Mouse (Mus musculus) stomach, embryonic 15.5 days (tissue): ENCODE measurements at regions not wholly inside any gene's neighbourhood (a gene's known extent, or its start where the extent isn't known, plus 50 kb on each side); places are given as distances from the start of the nearest gene placed in this dataset.
A peak's percentile ranks its signal among the peaks of the same experiment; 100 is the strongest.

Experiments
- ATAC-seq: fragments of 200-750 bp; cut with Nextera tagmentation; 2 replicates; pipeline ENCODE4 v1.8.0; 2017; ENCODE audit warnings: low read depth, moderate number of reproducible peaks, moderate TSS enrichment; ENCODE audit not compliant: insufficient read depth, low FRiP score
- H3K27ac ChIP-seq: fragments of 300-500 bp; sonication (generic); 2 replicates; pipeline ENCODE4 v1.5.1; 2015; ENCODE audit warnings: mild to moderate bottlenecking, inconsistent platforms
- H3K27me3 ChIP-seq: fragments of 300-500 bp; sonication (generic); replicated peaks from 2 replicates; pipeline ENCODE4 v1.6.1; 2015; ENCODE audit warnings: inconsistent platforms
- H3K36me3 ChIP-seq: fragments of 300-500 bp; sonication (generic); 2 replicates; pipeline ENCODE4 v1.6.1; 2015; ENCODE audit warnings: inconsistent platforms
- H3K4me1 ChIP-seq: fragments of 300-500 bp; sonication (generic); 2 replicates; pipeline ENCODE4 v1.6.1; 2015; ENCODE audit warnings: inconsistent platforms
- H3K4me2 ChIP-seq: fragments of 300-500 bp; sonication (generic); 2 replicates; pipeline ENCODE4 v1.6.1; 2015; ENCODE audit warnings: mild to moderate bottlenecking, inconsistent platforms
- H3K4me3 ChIP-seq: fragments of 300-500 bp; sonication (generic); replicated peaks from 2 replicates; pipeline ENCODE4 v1.5.1; 2015; ENCODE audit warnings: inconsistent platforms
- H3K9ac ChIP-seq: fragments of 300-500 bp; sonication (generic); 2 replicates; pipeline ENCODE4 v1.6.1; 2015; ENCODE audit warnings: inconsistent platforms
- H3K9me3 ChIP-seq: fragments of 300-500 bp; sonication (generic); 2 replicates; pipeline ENCODE4 v1.6.1; 2016; ENCODE audit warnings: inconsistent platforms
- WGBS: fragments of 180-500 bp; shearing (Covaris S2); methylation state at CpG from one replicate; pipeline ENCODE4 v1.1.7; 2015; 5-methylcytosine and 5-hydroxymethylcytosine counted together

DNA sequence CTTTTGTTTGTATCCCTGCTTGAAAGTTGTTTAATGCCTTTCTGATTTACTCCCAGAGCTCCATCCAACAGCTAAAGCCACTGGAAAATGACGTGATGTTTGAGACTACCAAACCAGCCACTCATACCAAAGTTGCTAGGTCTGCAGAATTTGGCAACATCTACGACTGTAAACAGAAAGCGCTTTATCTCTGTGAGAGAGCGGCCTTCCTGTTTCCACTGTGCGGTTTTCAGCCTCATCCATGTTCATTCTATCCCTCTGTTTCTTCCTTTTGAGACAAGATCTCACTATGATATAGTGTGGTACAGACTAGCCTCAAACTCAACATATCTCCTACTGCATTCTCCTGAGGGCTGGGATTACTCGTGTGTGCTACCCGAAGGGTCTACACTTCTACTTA is 100.0 kb downstream of the Tmem30b start:
- no peak overlapping the region for H3K4me3 ChIP-seq
- no peaks in the 10 kb centered on the region for H3K9me3 ChIP-seq
- H3K36me3 ChIP-seq: no peaks in the 10 kb centered on the region
- no peaks in the 10 kb centered on the region for H3K27me3 ChIP-seq
- H3K27ac ChIP-seq: no peak overlapping the region
- H3K4me1 ChIP-seq: peaks cover 8% of the 10 kb centered on the region
- H3K4me2 ChIP-seq: no peak overlapping the region
- no peak overlapping the region for H3K9ac ChIP-seq
- WGBS: 79% methylated on average over 7 of the region's 7 CpGs
- ATAC-seq: no peak

DNA sequence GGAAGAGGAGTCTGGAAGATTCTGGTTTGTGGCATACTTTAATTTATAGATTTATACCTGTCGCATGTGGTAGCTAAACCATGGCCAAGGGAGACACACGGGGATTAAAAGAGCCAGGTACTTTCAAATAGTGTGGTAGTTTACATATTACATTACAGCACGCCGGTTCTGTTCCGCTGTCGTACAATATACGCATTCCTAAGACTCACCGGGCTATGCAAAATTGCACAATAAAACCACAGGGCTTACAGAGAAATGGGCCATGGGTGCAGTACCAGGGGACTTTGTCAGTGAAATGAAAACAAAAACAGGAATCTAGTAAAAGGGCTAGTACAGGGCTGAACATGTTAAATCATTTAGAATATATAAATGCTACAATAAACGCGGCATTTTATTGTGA is 100.6 kb downstream of the Tmem30b start:
- H3K4me3 ChIP-seq: no peak overlapping the region
- no peak overlapping the region for H3K27ac ChIP-seq
- no peaks in the 10 kb centered on the region for H3K36me3 ChIP-seq
- H3K9me3 ChIP-seq: no peaks in the 10 kb centered on the region
- WGBS: 77% methylated on average over 10 of the region's 10 CpGs
- H3K4me2 ChIP-seq: no peak overlapping the region
- no peak overlapping the region for H3K9ac ChIP-seq
- H3K27me3 ChIP-seq: no peaks in the 10 kb centered on the region
- peaks cover 8% of the 10 kb centered on the region for H3K4me1 ChIP-seq
- ATAC-seq: no peak

DNA sequence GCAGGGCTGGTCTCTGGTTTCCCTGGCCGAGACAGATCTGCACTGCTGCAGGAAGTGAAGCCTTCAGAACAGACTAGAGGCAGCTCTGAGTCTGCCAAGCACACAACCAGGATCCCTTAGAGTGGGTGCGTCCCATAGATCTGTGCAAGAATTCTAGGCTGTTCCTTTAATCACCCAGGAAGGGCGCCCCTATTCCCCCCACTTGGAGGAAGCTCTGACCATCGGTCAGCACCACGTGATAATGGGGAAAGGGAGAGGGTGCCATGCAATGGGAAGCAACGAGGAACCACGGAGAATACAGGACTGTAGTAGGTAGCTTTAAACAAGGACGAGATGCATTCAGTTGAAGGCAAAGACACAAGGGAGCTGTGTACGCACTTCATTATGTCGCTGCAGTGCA is 101.1 kb downstream of the Tmem30b start:
- no peak for ATAC-seq
- Histone ChIP-seq H3K9me3 (no peaks in the 10 kb centered on the region), H3K4me1 (peaks cover 8% of the 10 kb centered on the region), H3K4me2 (no peak overlapping the region), H3K4me3 (no peak overlapping the region), H3K27ac (no peak overlapping the region), H3K9ac (no peak overlapping the region), H3K36me3 (no peaks in the 10 kb centered on the region), H3K27me3 (no peaks in the 10 kb centered on the region)
- 59% methylated on average over 10 of the region's 10 CpGs for WGBS

DNA sequence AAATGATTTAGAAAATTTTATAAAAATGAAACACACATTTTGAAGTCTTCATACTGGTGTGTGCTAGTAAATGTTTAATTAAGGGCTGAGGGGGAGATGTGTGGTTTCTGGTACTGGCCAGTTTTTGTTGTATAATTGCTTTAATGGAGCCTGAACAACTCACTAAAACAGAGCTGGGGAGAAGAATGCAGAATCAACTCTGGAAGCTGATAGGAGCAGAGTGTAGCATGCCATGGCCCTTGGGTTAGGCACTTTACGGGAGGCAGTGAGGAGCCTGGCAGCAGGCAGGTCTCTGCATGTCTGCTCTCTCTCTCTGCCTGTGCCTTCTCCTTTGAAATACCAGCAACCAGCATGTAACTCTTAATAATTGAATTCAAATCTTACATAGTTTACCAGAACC is 104.9 kb downstream of the Tmem30b start:
- Histone ChIP-seq H3K4me3 (no peak overlapping the region), H3K27ac (no peak overlapping the region), H3K36me3 (no peaks in the 10 kb centered on the region), H3K4me2 (no peak overlapping the region), H3K9me3 (no peaks in the 10 kb centered on the region), H3K4me1 (no peaks in the 10 kb centered on the region), H3K9ac (no peak overlapping the region), H3K27me3 (no peaks in the 10 kb centered on the region)
- ATAC-seq: no peak
- 76% methylated on average over 1 of the region's 1 CpGs for WGBS

DNA sequence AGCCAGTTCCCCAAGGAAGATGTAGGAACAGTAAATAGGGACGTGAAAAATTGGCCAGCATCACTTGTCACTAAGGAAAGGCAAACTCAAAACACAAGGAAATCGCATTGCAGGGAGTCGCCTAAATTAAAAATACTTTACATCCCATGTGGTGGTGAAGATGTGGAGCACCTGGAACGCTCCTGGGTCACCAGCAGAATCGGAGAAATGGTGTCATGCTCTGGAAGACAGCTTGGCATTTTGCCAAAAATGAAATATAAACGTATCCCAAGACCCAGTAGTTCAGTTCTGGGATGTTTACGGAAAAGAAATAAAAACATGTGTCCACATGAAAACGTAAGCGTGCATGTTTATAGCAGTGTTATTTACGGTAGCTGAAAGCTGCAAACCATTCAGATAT is 111.5 kb downstream of the Tmem30b start:
- no peaks in the 10 kb centered on the region for H3K27me3 ChIP-seq
- ATAC-seq: no peak
- 52% methylated on average over 10 of the region's 10 CpGs for WGBS

DNA sequence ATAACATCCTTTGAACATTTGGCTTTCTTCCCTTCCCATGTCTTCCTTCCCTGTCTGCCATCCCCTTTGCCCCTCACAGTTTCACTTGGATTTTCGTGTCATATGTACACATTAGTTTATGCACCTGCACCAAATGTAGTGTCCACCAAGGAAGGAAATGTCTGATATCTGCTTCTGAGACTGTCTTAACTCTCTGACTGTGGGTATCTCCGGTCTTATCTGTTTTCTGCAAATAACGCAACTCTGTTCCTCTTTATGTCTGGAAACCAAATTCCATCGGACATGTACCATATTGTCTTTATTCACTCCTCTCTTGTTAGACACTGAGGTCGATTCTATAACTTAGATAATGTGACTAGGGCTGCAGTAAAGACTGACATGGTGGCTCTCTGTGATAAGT is 113.6 kb downstream of the Tmem30b start:
- Histone ChIP-seq H3K9ac (no peak overlapping the region), H3K9me3 (no peaks in the 10 kb centered on the region), H3K4me2 (no peak overlapping the region), H3K4me3 (no peak overlapping the region), H3K36me3 (no peaks in the 10 kb centered on the region), H3K4me1 (no peaks in the 10 kb centered on the region), H3K27ac (no peak overlapping the region), H3K27me3 (no peaks in the 10 kb centered on the region)
- 71% methylated on average over 5 of the region's 5 CpGs for WGBS
- no peak for ATAC-seq

More for the DNA sequence above, 111.5 kb downstream of the Tmem30b start:
- Histone ChIP-seq H3K4me2 (no peak overlapping the region), H3K27ac (no peak overlapping the region), H3K9me3 (no peaks in the 10 kb centered on the region), H3K9ac (no peak overlapping the region), H3K4me3 (no peak overlapping the region), H3K4me1 (no peaks in the 10 kb centered on the region), H3K36me3 (no peaks in the 10 kb centered on the region)

DNA sequence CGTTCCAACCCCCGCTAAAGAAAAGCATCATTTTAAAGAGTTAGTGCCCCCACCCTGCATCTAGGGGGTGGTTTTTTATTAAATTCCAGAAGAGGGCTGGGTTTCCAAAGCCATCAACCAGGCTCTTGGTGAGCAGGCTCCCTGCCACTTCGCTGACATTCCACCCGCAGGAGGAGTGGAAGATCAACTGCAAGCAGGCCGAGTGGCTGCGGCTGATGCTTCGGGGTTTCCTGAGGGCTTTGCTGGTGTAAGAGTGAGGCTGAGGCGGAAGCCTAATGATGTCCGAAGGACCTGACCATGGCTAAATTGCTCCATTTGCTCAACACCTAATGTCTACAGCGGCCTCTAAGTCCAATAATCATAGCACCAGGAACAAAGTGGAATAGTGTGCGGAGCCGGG is 118.0 kb downstream of the Tmem30b start:
- no peaks in the 10 kb centered on the region for H3K9me3 ChIP-seq
- WGBS: 68% methylated on average over 12 of the region's 12 CpGs
- no peaks in the 10 kb centered on the region for H3K27me3 ChIP-seq
- no peak overlapping the region for H3K27ac ChIP-seq
- H3K9ac ChIP-seq: no peak overlapping the region
- no peak overlapping the region for H3K4me3 ChIP-seq
- ATAC-seq: no peak
- H3K4me1 ChIP-seq: no peaks in the 10 kb centered on the region
- H3K36me3 ChIP-seq: no peaks in the 10 kb centered on the region
- H3K4me2 ChIP-seq: no peak overlapping the region

DNA sequence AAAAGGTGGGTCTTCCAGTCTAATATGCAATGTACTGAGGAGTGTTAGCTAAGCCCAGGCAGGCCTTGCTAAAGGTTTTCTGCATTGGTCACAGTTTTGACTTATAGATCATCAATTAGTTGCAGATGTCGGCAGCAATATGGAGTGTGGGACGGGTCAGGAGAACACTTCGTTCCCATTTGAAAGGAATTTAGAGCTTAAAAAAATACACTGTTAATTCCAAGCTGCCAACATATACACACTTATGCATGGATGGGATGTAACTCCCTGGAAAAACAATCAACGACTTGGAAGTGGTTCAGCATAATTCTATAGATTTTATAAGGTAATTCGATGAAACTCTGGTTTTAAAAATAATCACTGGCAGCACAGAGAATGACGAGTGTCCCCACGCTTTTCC is 121.4 kb downstream of the Tmem30b start:
- no peak overlapping the region for H3K4me2 ChIP-seq
- ATAC-seq: no peak
- H3K9me3 ChIP-seq: no peaks in the 10 kb centered on the region
- no peak overlapping the region for H3K4me3 ChIP-seq
- H3K27ac ChIP-seq: no peak overlapping the region
- no peaks in the 10 kb centered on the region for H3K36me3 ChIP-seq
- WGBS: 78% methylated on average over 7 of the region's 7 CpGs
- no peaks in the 10 kb centered on the region for H3K27me3 ChIP-seq
- H3K4me1 ChIP-seq: no peaks in the 10 kb centered on the region
- H3K9ac ChIP-seq: no peak overlapping the region

DNA sequence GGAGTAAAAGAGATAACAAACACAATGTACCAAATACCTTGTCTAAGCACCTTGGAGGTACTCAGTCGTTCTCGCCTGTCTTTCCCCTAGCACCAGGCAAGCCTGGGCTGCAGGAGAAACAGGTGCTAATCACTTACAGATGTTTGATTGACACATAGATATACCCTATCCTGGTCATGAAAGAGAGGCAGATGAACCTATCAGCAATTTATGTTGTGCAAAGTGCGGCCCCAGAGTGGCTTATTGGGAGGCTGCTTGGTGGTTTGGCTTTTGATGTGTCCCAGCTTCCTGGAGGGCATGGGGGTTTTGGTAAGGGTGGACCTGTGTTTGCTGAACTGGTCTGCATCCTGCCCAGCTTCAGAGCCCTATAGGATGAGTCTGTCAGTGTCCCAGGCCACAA is 129.1 kb downstream of the Tmem30b start:
- no peaks in the 10 kb centered on the region for H3K9me3 ChIP-seq
- no peak for ATAC-seq
- no peak overlapping the region for H3K27ac ChIP-seq
- H3K9ac ChIP-seq: no peak overlapping the region
- H3K36me3 ChIP-seq: no peaks in the 10 kb centered on the region
- WGBS: 79% methylated on average over 3 of the region's 3 CpGs
- H3K27me3 ChIP-seq: no peaks in the 10 kb centered on the region
- H3K4me3 ChIP-seq: no peak overlapping the region
- peaks cover 4% of the 10 kb centered on the region; the same call in 1 of the 2 replicates for H3K4me1 ChIP-seq
- no peak overlapping the region for H3K4me2 ChIP-seq

DNA sequence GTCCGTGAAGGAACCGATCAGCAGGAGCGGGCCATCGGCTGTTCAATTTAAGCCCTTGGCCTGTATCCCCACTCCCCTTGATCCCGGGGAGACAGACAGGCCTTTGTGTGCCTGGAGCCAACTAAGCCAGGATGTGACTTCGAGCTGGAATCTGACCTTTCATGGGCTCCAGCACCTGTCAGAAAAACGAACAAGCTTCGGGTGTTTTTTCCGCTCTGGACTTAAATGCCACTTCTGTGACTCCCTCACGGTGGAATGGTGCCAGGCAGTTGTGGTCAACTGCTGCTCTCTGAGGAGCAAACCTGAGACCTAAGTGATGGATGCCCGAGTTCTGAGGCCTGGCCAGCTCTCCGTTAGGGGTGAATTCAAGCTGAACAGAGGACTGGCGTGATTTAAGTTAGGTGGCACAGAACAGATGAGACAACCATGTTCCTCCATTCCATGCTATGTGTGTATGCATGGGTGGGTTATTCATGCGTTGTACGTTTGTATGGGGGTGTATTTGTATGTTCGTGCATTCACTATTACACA is 129.8 kb downstream of the Tmem30b start:
- Histone ChIP-seq H3K9ac (no peak overlapping the region), H3K9me3 (no peaks in the 10 kb centered on the region), H3K4me1 (peaks cover 4% of the 10 kb centered on the region; the same call in 1 of the 2 replicates), H3K4me3 (no peak overlapping the region), H3K27ac (no peak overlapping the region), H3K27me3 (no peaks in the 10 kb centered on the region), H3K4me2 (no peak overlapping the region), H3K36me3 (no peaks in the 10 kb centered on the region)
- WGBS: 59% methylated on average over 16 of the region's 16 CpGs
- no peak for ATAC-seq

DNA sequence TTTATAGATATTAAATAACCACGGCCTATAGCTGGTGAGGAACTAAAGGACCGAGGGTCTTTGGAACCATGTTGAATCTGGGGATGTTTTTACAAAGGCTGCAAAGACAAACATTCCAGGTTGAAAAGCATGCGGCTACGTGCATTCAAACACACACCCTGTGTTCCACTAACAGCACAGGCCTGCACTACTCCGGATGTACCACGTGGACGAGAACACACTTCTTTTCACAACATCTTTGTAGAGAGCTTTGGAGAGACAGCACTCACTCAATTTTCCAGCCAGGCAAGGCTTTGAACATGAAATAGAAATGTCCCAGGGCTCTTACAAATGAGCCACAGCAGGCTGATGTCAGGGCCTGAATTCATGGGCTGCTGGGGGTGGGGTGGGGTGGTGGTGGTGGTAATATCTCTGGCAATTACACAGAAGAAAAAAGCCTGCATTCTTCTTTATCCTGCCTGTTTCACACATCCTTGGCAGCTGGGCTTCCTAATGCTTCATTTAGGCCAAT is 129.3 kb downstream of the Slc38a6 start:
- Histone ChIP-seq H3K4me1 (peaks cover 4% of the 10 kb centered on the region; the same call in 1 of the 2 replicates), H3K4me2 (no peak overlapping the region), H3K9me3 (no peaks in the 10 kb centered on the region), H3K27ac (no peak overlapping the region), H3K4me3 (no peak overlapping the region), H3K9ac (no peak overlapping the region), H3K36me3 (no peaks in the 10 kb centered on the region), H3K27me3 (no peaks in the 10 kb centered on the region)
- ATAC-seq: no peak
- WGBS: 63% methylated on average over 7 of the region's 7 CpGs

DNA sequence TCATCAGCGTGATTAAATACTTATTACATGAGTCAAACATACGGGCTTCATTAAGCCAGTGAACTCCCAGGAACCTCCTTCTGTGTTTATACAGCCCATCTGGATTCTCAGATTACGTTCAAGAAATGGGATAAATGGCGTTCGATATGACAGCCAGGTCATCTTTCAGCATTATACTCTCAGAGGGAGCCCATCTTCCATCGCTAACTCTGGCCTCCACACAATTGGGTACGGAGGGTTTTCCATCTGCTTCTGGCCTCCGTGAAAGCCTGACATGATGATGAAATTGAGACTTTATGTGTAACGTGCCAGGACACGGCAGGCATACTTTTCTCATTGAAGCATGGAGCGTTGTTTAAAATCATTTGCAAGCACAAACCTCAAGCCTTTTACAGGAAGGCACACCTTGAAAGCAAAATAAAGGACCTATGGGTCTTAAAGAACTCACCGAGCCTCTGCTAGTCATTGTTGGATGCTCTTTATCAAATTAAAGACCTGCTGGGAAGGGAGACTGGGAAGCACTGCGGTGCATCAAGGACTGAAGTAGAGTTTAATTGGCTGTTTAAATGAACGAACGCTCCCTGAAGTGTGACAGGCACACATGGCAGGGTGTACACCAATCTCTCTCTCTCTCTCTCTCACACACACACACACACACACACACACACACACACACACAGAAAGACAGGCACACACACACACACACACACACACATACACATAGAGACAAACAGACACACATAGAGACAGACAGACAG is 127.0 kb downstream of the Slc38a6 start:
- Histone ChIP-seq H3K9me3 (no peaks in the 10 kb centered on the region), H3K4me2 (peak overlapping the region; percentile 23; the same call in 1 of the 2 replicates), H3K36me3 (no peaks in the 10 kb centered on the region), H3K4me3 (no peak overlapping the region), H3K9ac (no peak overlapping the region), H3K27ac (no peak overlapping the region), H3K4me1 (peaks cover 4% of the 10 kb centered on the region; the same call in 1 of the 2 replicates), H3K27me3 (no peaks in the 10 kb centered on the region)
- ATAC-seq: no peak
- 33% methylated on average over 15 of the region's 15 CpGs for WGBS
